ENCODE assay signal across 8 mouse cellular contexts in the genomic region with DNA sequence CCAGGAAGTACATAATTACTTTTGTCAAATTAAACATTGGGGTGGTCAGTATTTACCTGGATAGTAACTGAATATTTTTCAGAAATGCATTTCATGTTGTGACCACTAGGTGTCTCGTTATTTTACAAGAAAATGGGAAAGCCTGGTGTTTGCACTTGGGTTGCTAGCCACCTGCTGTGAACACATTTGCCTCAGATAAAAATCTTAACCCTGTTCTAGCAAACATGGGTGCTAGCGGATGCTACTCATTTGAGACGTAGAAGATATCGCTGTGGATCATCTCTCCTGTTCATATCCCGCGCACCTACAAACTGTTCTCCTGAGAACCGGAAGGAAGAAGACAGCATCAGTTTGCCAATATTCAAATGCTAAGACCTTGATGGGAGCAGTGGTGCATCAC. TPM values are rescaled to one million over a fixed set of nuclear protein-coding genes. Genes with fewer than 3 reads are reported as not detected.
DNase-seq lines count a peak whose midpoint lies in the region; ATAC-seq and TF ChIP-seq lines count a peak whose summit lies in the region.
"Had no signal": no experiment of that assay in that cellular context is flagged by ENCODE, and none has a peak within 500 bp of the region (broad histone marks: within the 10 kb centered on the region; RNA-seq: fewer than 3 reads in every experiment).

No protein-coding gene starts in this region.

- H3K27ac ChIP-seq in liver, adult 2 months (replicated peaks; ENCODE audit: insufficient read depth, low read depth, low read length) = no peak overlapping the region
- no peak overlapping the region for H3K27ac ChIP-seq in liver, embryonic 11.5 days (ENCODE audit: low read depth, low read length)
- H3K27ac ChIP-seq in midbrain, postnatal 0 days (ENCODE audit: low read depth, low read length) = no peak overlapping the region

- H3K27me3 ChIP-seq in liver, adult 2 months (ENCODE audit: control insufficient read depth, insufficient read depth, low read length) = no peaks in the 10 kb centered on the region
- no peaks in the 10 kb centered on the region for H3K27me3 ChIP-seq in liver, embryonic 11.5 days (replicated peaks; ENCODE audit: control insufficient read depth, insufficient read depth, low read length)
- no peaks in the 10 kb centered on the region for H3K27me3 ChIP-seq in midbrain, postnatal 0 days (ENCODE audit: insufficient read depth, low read length)
- H3K27me3 ChIP-seq: megakaryocyte, embryonic 14.5 days had no signal

- peak; percentile 28; the same call in 1 of the 2 replicates for TF ChIP-seq CTCF in liver, adult 2 months (IDR thresholded peaks at IDR 0.05; ENCODE audit: low read depth, low read length)
- TF ChIP-seq CTCF in midbrain, postnatal 0 days (IDR thresholded peaks at IDR 0.05) = peak; percentile 75

- peak; percentile 59 for DNase-seq in liver, adult 2 months (ENCODE audit: extremely low read depth, low read depth, low spot score)
- no peak for DNase-seq in liver, embryonic 11.5 days (ENCODE audit: low spot score)
- peak; percentile 61 for DNase-seq in R1 (ENCODE audit: low read depth, low spot score)
- DNase-seq in midbrain, postnatal 0 days (ENCODE audit: low spot score) = peak; percentile 70
- DNase-seq in ovary, adult 18-20 months (ENCODE audit: low spot score) = no peak
- DNase-seq in right cerebral cortex, postnatal 10 days (ENCODE audit: low spot score in 2 of 2) = no peak

- no peaks in the 10 kb centered on the region for H3K9me3 ChIP-seq in liver, embryonic 11.5 days (ENCODE audit: control insufficient read depth, low read length)
- H3K9me3 ChIP-seq in midbrain, postnatal 0 days (ENCODE audit: low read length) = no peaks in the 10 kb centered on the region
- H3K9me3 ChIP-seq: megakaryocyte, embryonic 14.5 days had no signal

- H3K4me3 ChIP-seq in liver, adult 2 months (ENCODE audit: insufficient read depth, low read depth, low read length) = no peak overlapping the region
- no peak overlapping the region for H3K4me3 ChIP-seq in liver, embryonic 11.5 days (ENCODE audit: low read depth, low read length)
- no peak overlapping the region for H3K4me3 ChIP-seq in midbrain, postnatal 0 days (ENCODE audit: low read depth, low read length)

- H3K79me2 ChIP-seq in liver, adult 2 months (ENCODE audit: control insufficient read depth, insufficient read depth, low read length) = no peaks in the 10 kb centered on the region

- H3K4me1 ChIP-seq in liver, adult 2 months (ENCODE audit: control insufficient read depth, insufficient read depth, low read length) = peaks cover 2% of the 10 kb centered on the region; the same call in 1 of the 2 replicates
- no peaks in the 10 kb centered on the region; the same call in 1 of the 2 replicates for H3K4me1 ChIP-seq in liver, embryonic 11.5 days (replicated peaks; ENCODE audit: control insufficient read depth, insufficient read depth, low read length)
- no peaks in the 10 kb centered on the region for H3K4me1 ChIP-seq in midbrain, postnatal 0 days (ENCODE audit: insufficient read depth, low read length)

- TF ChIP-seq POLR2A in liver, adult 2 months (IDR thresholded peaks at IDR 0.05; ENCODE audit: extremely low read depth, insufficient read depth, low read length) = no peak

- H3K36me3 ChIP-seq in liver, adult 2 months (ENCODE audit: control insufficient read depth, insufficient read depth, low read length) = no peaks in the 10 kb centered on the region
- no peaks in the 10 kb centered on the region for H3K36me3 ChIP-seq in liver, embryonic 11.5 days (ENCODE audit: control insufficient read depth, insufficient read depth, low read length)
- H3K36me3 ChIP-seq in midbrain, postnatal 0 days (ENCODE audit: insufficient read depth, low read length) = no peaks in the 10 kb centered on the region

- ATAC-seq in liver, embryonic 11.5 days (replicated peaks; ENCODE audit: low FRiP score) = no peak
- ATAC-seq in common myeloid progenitor, adult 5-6 weeks (replicated peaks; ENCODE audit: low read depth, poor library complexity, severe bottlenecking) = peak; percentile 52; the same call in 1 of the 2 replicates
- no peak for ATAC-seq in midbrain, postnatal 0 days (ENCODE audit: low FRiP score)

- 34% methylated on average over 7 of the region's 7 CpGs for WGBS in liver, adult 2 months
- WGBS in liver, embryonic 11.5 days = 34% methylated on average over 7 of the region's 7 CpGs
- WGBS in midbrain, postnatal 0 days = 46% methylated on average over 7 of the region's 7 CpGs

- no peak overlapping the region for H3K9ac ChIP-seq in liver, adult 2 months (ENCODE audit: low read depth, low read length)
- no peak overlapping the region for H3K9ac ChIP-seq in liver, embryonic 11.5 days (ENCODE audit: low read depth, low read length)
- H3K9ac ChIP-seq in midbrain, postnatal 0 days (replicated peaks; ENCODE audit: low read length, poor library complexity, severe bottlenecking) = no peak overlapping the region

- H3K4me2 ChIP-seq in liver, embryonic 11.5 days = no peak overlapping the region
- H3K4me2 ChIP-seq in midbrain, postnatal 0 days (ENCODE audit: low read depth, low read length, poor library complexity, severe bottlenecking) = no peak overlapping the region

RNA-seq across cellular contexts. Expression of a gene that starts 31.5 kb away (rescaled TPM):
- 17.1 and 22.4 TPM in 2 replicates for total RNA-seq in liver, adult 2 months (2014; rRNA removed)
- 7.0 and 8.0 TPM in 2 replicates for polyA plus RNA-seq in liver, adult 2 months (2012; rRNA removed)
- polyA plus RNA-seq in liver, embryonic 11.5 days (2014; fragmentation: Nextera tagmentation; extraction: Ambion mirVana) = 19.1 and 22.6 TPM in 2 replicates
- 46.0 and 49.2 TPM in 2 replicates for total RNA-seq in common myeloid progenitor, adult 5-6 weeks (2017)
- total RNA-seq in midbrain, postnatal 0 days (2014; rRNA removed) = 15.2 and 20.7 TPM in 2 replicates
- 5.3 and 7.1 TPM in 2 replicates for polyA plus RNA-seq in midbrain, postnatal 0 days (2015; fragmentation: Nextera tagmentation; extraction: Ambion mirVana)

RNA-seq across cellular contexts. Expression of a gene that starts 42.1 kb away (rescaled TPM):
- total RNA-seq in liver, adult 2 months (2014; rRNA removed) = 81.2 and 85.2 TPM in 2 replicates
- polyA plus RNA-seq in liver, adult 2 months (2012; rRNA removed) = 57.7 and 69.2 TPM in 2 replicates
- polyA plus RNA-seq in liver, embryonic 11.5 days (2014; fragmentation: Nextera tagmentation; extraction: Ambion mirVana) = 341 TPM in 2 replicates
- 119 and 130 TPM in 2 replicates for total RNA-seq in common myeloid progenitor, adult 5-6 weeks (2017)
- total RNA-seq in midbrain, postnatal 0 days (2014; rRNA removed) = 206 and 254 TPM in 2 replicates
- polyA plus RNA-seq in midbrain, postnatal 0 days (2015; fragmentation: Nextera tagmentation; extraction: Ambion mirVana) = 459 and 473 TPM in 2 replicates

Comparison
In these comparisons a context has a peak if more than half of its experiments do, and no peak if none do; other contexts are left out.
1. DNase-seq: peak in liver, adult 2 months (single experiment), R1 (single experiment) and midbrain, postnatal 0 days (single experiment); none in liver, embryonic 11.5 days (single experiment), ovary, adult 18-20 months (single experiment) and right cerebral cortex, postnatal 10 days (0 of 2).